Mouse (Mus musculus): ENCODE results near the gene 1810055G02Rik.

The 1810055G02Rik gene

GRCm38 (mm10) chr19:3742716-3743115 lies 34.6 kb downstream of the 1810055G02Rik start:
- in situ Hi-C loops (cut with MboI, MseI): no loop called here

GRCm38 (mm10) chr19:3743362-3743761 lies 35.3 kb downstream of the 1810055G02Rik start:
- in situ Hi-C loops (cut with MboI, MseI): no loop called here

- in situ Hi-C loops (cut with MboI, MseI): no loop called here
Measured at GRCm38 (mm10) chr19:3743851-3744512, 35.9 kb downstream of the 1810055G02Rik start.

GRCm38 (mm10) chr19:3752621-3753239 lies 44.6 kb downstream of the 1810055G02Rik start:
- in situ Hi-C loops (cut with MboI, MseI): no loop called here

- in situ Hi-C loops (cut with MboI, MseI): no loop called here
Measured at GRCm38 (mm10) chr19:3753240-3753633, 45.1 kb downstream of the 1810055G02Rik start.

GRCm38 (mm10) chr19:3753738-3754137 lies 45.6 kb downstream of the 1810055G02Rik start:
- in situ Hi-C loops (cut with MboI, MseI): no loop called here

- in situ Hi-C loops (cut with MboI, MseI): no loop called here
Measured at GRCm38 (mm10) chr19:3757861-3758260, 49.8 kb downstream of the 1810055G02Rik start.

GRCm38 (mm10) chr19:3765221-3765820 lies 57.2 kb downstream of the 1810055G02Rik start:
- in situ Hi-C loops (cut with MboI, MseI): no loop called here

GRCm38 (mm10) chr19:3766378-3766777 lies 58.3 kb downstream of the 1810055G02Rik start:
- in situ Hi-C loops (cut with MboI, MseI): no loop called here

- in situ Hi-C loops (cut with MboI, MseI): no loop called here
Measured at GRCm38 (mm10) chr19:3767276-3767780, 59.2 kb downstream of the 1810055G02Rik start, which contains the start of gene Kmt5b. Kmt5b (plus strand) TSS chr19:3767421.
